Mouse (Mus musculus) lung, postnatal 0 days (tissue): Measurements from ENCODE around the gene Reep6. TPM values are rescaled to one million over a fixed set of nuclear protein-coding genes. Genes with fewer than 3 reads are reported as not detected.

ENCODE experiments used
- ATAC-seq: fragments of 200-750 bp; cut with Nextera tagmentation; 2 replicates; pipeline ENCODE4 v1.8.0; 2017; ENCODE audit warnings: moderate library complexity
- DNase-seq: peaks from one replicate; pipeline ENCODE4 v3.0.0-alpha.2; 2016; ENCODE audit warnings: low spot score
- H3K27ac ChIP-seq: fragments of 300-500 bp; sonication (generic); 2 replicates; pipeline ENCODE4 v1.5.1; 2014; ENCODE audit warnings: antibody characterized with exemption, mild to moderate bottlenecking, low read length, mixed read lengths
- H3K27me3 ChIP-seq: fragments of 300-500 bp; sonication (generic); replicated peaks from 2 replicates; pipeline ENCODE4 v1.6.1; 2014; ENCODE audit warnings: low read length, mixed read lengths; ENCODE audit not compliant: insufficient read depth
- H3K36me3 ChIP-seq: fragments of 300-500 bp; sonication (generic); 2 replicates; pipeline ENCODE4 v1.6.1; 2014; ENCODE audit warnings: low read length, mixed read lengths; ENCODE audit not compliant: insufficient read depth
- H3K4me1 ChIP-seq: fragments of 300-500 bp; sonication (generic); 2 replicates; pipeline ENCODE4 v1.6.1; 2014; ENCODE audit warnings: antibody characterized with exemption, low read depth, low read length, mixed read lengths; ENCODE audit not compliant: insufficient read depth
- H3K4me2 ChIP-seq: fragments of 300-500 bp; sonication (generic); replicated peaks from 2 replicates; pipeline ENCODE4 v1.6.1; 2014; ENCODE audit warnings: low read depth, mild to moderate bottlenecking, low read length, moderate library complexity, mixed read lengths
- H3K4me3 ChIP-seq: fragments of 300-500 bp; sonication (generic); 2 replicates; pipeline ENCODE4 v1.5.1; 2014; ENCODE audit warnings: low read depth, low read length
- H3K9ac ChIP-seq: fragments of 300-500 bp; sonication (generic); replicated peaks from 2 replicates; pipeline ENCODE4 v1.6.1; 2014; ENCODE audit warnings: low read depth, mild to moderate bottlenecking
- H3K9me3 ChIP-seq: fragments of 300-500 bp; sonication (generic); 2 replicates; pipeline ENCODE4 v1.6.1; 2016; ENCODE audit warnings: low read length, mixed read lengths
- CTCF ChIP-seq: IDR thresholded peaks from 2 replicates; pipeline ENCODE4 v1.5.1; 2016; ENCODE audit warnings: antibody characterized with exemption, mild to moderate bottlenecking
- EP300 ChIP-seq: IDR thresholded peaks from 2 replicates; pipeline ENCODE4 v1.6.1; 2016; ENCODE audit warnings: antibody characterized with exemption, mild to moderate bottlenecking, control low read depth
- WGBS: fragments of 180-500 bp; shearing (Covaris S2); extraction: QIAGEN DNeasy Blood & Tissue Kit; methylation state at CpG from one replicate; pipeline ENCODE4 v1.1.7; 2014; 5-methylcytosine and 5-hydroxymethylcytosine counted together
- polyA plus RNA-seq: library from polyadenylated mRNA; unstranded; fragments of >200 nt; fragmentation: Nextera tagmentation; extraction: Ambion mirVana; gene quantifications from 2 replicates; pipeline ENCODE4 v1.2.1, GENCODE M21; 2015

Reep6 gene
- polyA plus RNA-seq, 1 experiment from 2014 or later = 17.6 TPM

GRCm38 (mm10) chr10:80288097-80288496, 41.7 kb upstream of the Reep6 start:
- peak; percentile 4 for DNase-seq
- 87% methylated on average over 12 of the region's 12 CpGs for WGBS
- H3K27me3 ChIP-seq = no peaks in the 10 kb centered on the region
- TF ChIP-seq EP300 (no peak), CTCF (no peak)
- no peak overlapping the region for H3K27ac ChIP-seq
- H3K9ac ChIP-seq = no peak overlapping the region
- H3K4me1 ChIP-seq = peaks cover 9% of the 10 kb centered on the region; the same call in 1 of the 2 replicates
- H3K4me2 ChIP-seq = no peak overlapping the region
- H3K36me3 ChIP-seq = 0 out of 2 replicates have a peak, but pooled peaks cover 6% of the 10 kb centered on the region
- H3K4me3 ChIP-seq = no peak overlapping the region
- H3K9me3 ChIP-seq = no peaks in the 10 kb centered on the region
- no peak for ATAC-seq

- TF ChIP-seq CTCF = peak; percentile 53
- TF ChIP-seq EP300 = no peak
- Histone ChIP-seq H3K27me3 (no peaks in the 10 kb centered on the region), H3K27ac (no peak overlapping the region), H3K4me2 (no peak overlapping the region), H3K9me3 (no peaks in the 10 kb centered on the region), H3K36me3 (0 out of 2 replicates have a peak, but pooled peaks cover 6% of the 10 kb centered on the region), H3K4me1 (peaks cover 11% of the 10 kb centered on the region; the same call in 1 of the 2 replicates), H3K9ac (no peak overlapping the region), H3K4me3 (no peak overlapping the region)
- WGBS = 58% methylated on average over 8 of the region's 8 CpGs
- ATAC-seq = no peak
- DNase-seq = peak; percentile 22
Observed at GRCm38 (mm10) chr10:80288657-80289056, 41.1 kb upstream of the Reep6 start.

GRCm38 (mm10) chr10:80292251-80293146, 37.3 kb upstream of the Reep6 start, which contains the start of gene Rps15:
Rps15 (plus strand) TSS chr10:80292453.
- Histone ChIP-seq H3K4me2 (peak within 1 kb of the TSS; percentile 69), H3K9ac (peak within 1 kb of the TSS; percentile 93), H3K36me3 (peaks cover 7% of the 10 kb centered on the region; the same call in 1 of the 2 replicates), H3K4me3 (peak within 1 kb of the TSS; percentile 88), H3K27me3 (0 out of 2 replicates have a peak, but pooled peaks cover 3% of the 10 kb centered on the region), H3K9me3 (no peaks in the 10 kb centered on the region), H3K4me1 (peaks cover 9% of the 10 kb centered on the region; the same call in 1 of the 2 replicates), H3K27ac (peak within 1 kb of the TSS; percentile 88)
- TF ChIP-seq EP300 (peak; percentile 56; the same call in 1 of the 2 replicates), CTCF (peak; percentile 83)
- WGBS = 2% methylated on average over 72 of the region's 72 CpGs
- DNase-seq (peak; percentile 99), ATAC-seq (peak; percentile 95)

GRCm38 (mm10) chr10:80293325-80293724, 36.4 kb upstream of the Reep6 start:
- H3K4me1 ChIP-seq = peaks cover 9% of the 10 kb centered on the region; the same call in 1 of the 2 replicates

GRCm38 (mm10) chr10:80294311-80294710, 35.4 kb upstream of the Reep6 start:
- 74% methylated on average over 4 of the region's 4 CpGs for WGBS
- no peak overlapping the region for H3K9ac ChIP-seq
- H3K27me3 ChIP-seq = peaks cover 16% of the 10 kb centered on the region
- H3K9me3 ChIP-seq = no peaks in the 10 kb centered on the region
- no peak overlapping the region for H3K4me3 ChIP-seq
- TF ChIP-seq EP300 (no peak), CTCF (no peak)
- no peak overlapping the region for H3K4me2 ChIP-seq
- no peak for ATAC-seq
- DNase-seq = peak; percentile 4
- no peak overlapping the region for H3K27ac ChIP-seq
- peaks cover 7% of the 10 kb centered on the region; the same call in 1 of the 2 replicates for H3K36me3 ChIP-seq
- H3K4me1 ChIP-seq = peaks cover 9% of the 10 kb centered on the region; the same call in 1 of the 2 replicates

More at GRCm38 (mm10) chr10:80293325-80293724, 36.4 kb upstream of the Reep6 start:
- TF ChIP-seq EP300 (no peak), CTCF (peak; percentile 31; the same call in 1 of the 2 replicates)
- H3K9me3 ChIP-seq = no peaks in the 10 kb centered on the region
- peak overlapping the region; percentile 69 for H3K4me2 ChIP-seq
- 13% methylated on average over 14 of the region's 14 CpGs for WGBS
- ATAC-seq (no peak), DNase-seq (peak; percentile 15)
- H3K9ac ChIP-seq = peak overlapping the region; percentile 93
- 0 out of 2 replicates have a peak, but pooled peaks cover 7% of the 10 kb centered on the region for H3K27me3 ChIP-seq
- H3K4me3 ChIP-seq = peak overlapping the region; percentile 88
- H3K36me3 ChIP-seq = peaks cover 7% of the 10 kb centered on the region; the same call in 1 of the 2 replicates
- H3K27ac ChIP-seq = peak overlapping the region; percentile 88; the same call in 1 of the 2 replicates

- no peak for ATAC-seq
- Histone ChIP-seq H3K9ac (no peak overlapping the region), H3K27ac (no peak overlapping the region), H3K4me1 (peaks cover 9% of the 10 kb centered on the region; the same call in 1 of the 2 replicates), H3K9me3 (no peaks in the 10 kb centered on the region), H3K4me3 (no peak overlapping the region), H3K36me3 (peaks cover 7% of the 10 kb centered on the region; the same call in 1 of the 2 replicates), H3K4me2 (no peak overlapping the region), H3K27me3 (peaks cover 22% of the 10 kb centered on the region)
- DNase-seq = no peak
- no peak for TF ChIP-seq EP300
- TF ChIP-seq CTCF = no peak
- WGBS = 44% methylated on average over 7 of the region's 7 CpGs
Observed at GRCm38 (mm10) chr10:80294788-80295303, 34.9 kb upstream of the Reep6 start.
